Mouse (Mus musculus) CH12.LX (cell line): Measurements from ENCODE around the gene Baz2b. TPM values are rescaled to one million over a fixed set of nuclear protein-coding genes. Genes with fewer than 3 reads are reported as not detected.

Experiments
- DNase-seq: peaks from one replicate; pipeline ENCODE4 v3.0.0-alpha.2; 2013; ENCODE audit errors: extremely low read depth
- H3K27ac ChIP-seq: 2 replicates; pipeline ENCODE4 v1.5.1; 2012; ENCODE audit warnings: low read depth, mild to moderate bottlenecking, control low read depth, moderate library complexity; ENCODE audit not compliant: insufficient read depth
- H3K27me3 ChIP-seq: replicated peaks from 2 replicates; pipeline ENCODE3; 2012; ENCODE audit warnings: inconsistent platforms
- H3K36me3 ChIP-seq, 2 experiments: replicated peaks in 1 of 2; 2 replicates each; pipeline versions ENCODE3 to v1.6.1; 2012; ENCODE audit warnings: inconsistent platforms in 1 of 2, low read length in 1 of 2, mild to moderate bottlenecking in 1 of 2, mixed read lengths in 1 of 2, moderate library complexity in 1 of 2; ENCODE audit not compliant: control insufficient read depth in 1 of 2, insufficient read depth in 1 of 2
- H3K4me1 ChIP-seq, 2 experiments: 2 replicates each; pipeline ENCODE4 v1.6.1; 2012; ENCODE audit warnings: inconsistent platforms in 1 of 2, moderate library complexity in 1 of 2; ENCODE audit not compliant: insufficient read depth in 2 of 2, control insufficient read depth in 1 of 2
- H3K4me2 ChIP-seq: 2 replicates; pipeline ENCODE4 v1.6.1; 2012; ENCODE audit warnings: low read depth, mild to moderate bottlenecking, control low read depth; ENCODE audit not compliant: poor library complexity, insufficient read depth, severe bottlenecking
- H3K4me3 ChIP-seq, 3 experiments: fragments of 150-350 bp in 1 of 3; sonication (generic) in 1 of 3; replicated peaks in 1 of 3; 2 replicates each; pipeline versions ENCODE3 to v1.5.1; 2011 to 2012; ENCODE audit warnings: low read depth in 2 of 3, low read length in 2 of 3, mild to moderate bottlenecking in 2 of 3, moderate library complexity in 2 of 3, control low read depth in 1 of 3, improper control_type of control experiment in 1 of 3, inconsistent platforms in 1 of 3, mixed read lengths in 1 of 3; ENCODE audit not compliant: poor library complexity in 1 of 3
- H3K79me2 ChIP-seq: replicated peaks from 2 replicates; pipeline ENCODE4 v1.6.1; 2012; ENCODE audit warnings: mild to moderate bottlenecking, moderate library complexity; ENCODE audit not compliant: control insufficient read depth, poor library complexity, insufficient read depth, severe bottlenecking; ENCODE audit errors: extremely low read depth
- H3K9ac ChIP-seq: 2 replicates; pipeline ENCODE4 v1.6.1; 2012; ENCODE audit warnings: low read depth, mild to moderate bottlenecking, control low read depth, moderate library complexity; ENCODE audit not compliant: insufficient read depth
- H3K9me3 ChIP-seq: replicated peaks from 2 replicates; pipeline ENCODE3; 2012; ENCODE audit warnings: low read length, inconsistent platforms, mixed read lengths
- BHLHE40 ChIP-seq: IDR thresholded peaks from 2 replicates; pipeline ENCODE4 v1.6.1; 2011; ENCODE audit warnings: mild to moderate bottlenecking, low read depth, low read length, improper control_type of control experiment
- CTCF ChIP-seq, 2 experiments: IDR thresholded peaks in 1 of 2; conservative IDR thresholded peaks in 1 of 2; 2 replicates each; pipeline ENCODE4 v1.5.1; 2011 to 2012; ENCODE audit warnings: low read depth in 2 of 2, low read length in 2 of 2, improper control_type of control experiment in 1 of 2, inconsistent platforms in 1 of 2, mild to moderate bottlenecking in 1 of 2, moderate library complexity in 1 of 2
- E2F4 ChIP-seq: IDR thresholded peaks from 2 replicates; pipeline ENCODE4 v1.6.1; 2011; ENCODE audit warnings: low read depth, low read length, improper control_type of control experiment; ENCODE audit not compliant: insufficient replicate concordance
- ELF1 ChIP-seq: IDR thresholded peaks from 2 replicates; pipeline ENCODE4 v1.6.1; 2014; ENCODE audit warnings: low read depth, mild to moderate bottlenecking, inconsistent platforms, low read length, improper control_type of control experiment
- ETS1 ChIP-seq: conservative IDR thresholded peaks from 2 replicates; pipeline ENCODE4 v1.6.1; 2012; ENCODE audit warnings: low read depth, mild to moderate bottlenecking, inconsistent platforms, low read length, improper control_type of control experiment, moderate library complexity
- JUND ChIP-seq: conservative IDR thresholded peaks from 2 replicates; pipeline ENCODE4 v1.6.1; 2011; ENCODE audit warnings: low read depth, low read length, improper control_type of control experiment
- MAFK ChIP-seq: IDR thresholded peaks from 2 replicates; pipeline ENCODE4 v1.6.1; 2011; ENCODE audit warnings: low read length, improper control_type of control experiment; ENCODE audit not compliant: insufficient replicate concordance
- MAX ChIP-seq: IDR thresholded peaks from 2 replicates; pipeline ENCODE4 v1.6.1; 2011; ENCODE audit warnings: low read length, improper control_type of control experiment
- MAZ ChIP-seq: IDR thresholded peaks from 2 replicates; pipeline ENCODE4 v1.6.1; 2012; ENCODE audit warnings: low read depth, mild to moderate bottlenecking, inconsistent platforms, low read length, improper control_type of control experiment, moderate library complexity
- MEF2A ChIP-seq: IDR thresholded peaks from 2 replicates; pipeline ENCODE4 v1.6.1; 2014; ENCODE audit warnings: low read depth, mild to moderate bottlenecking, inconsistent platforms, low read length, improper control_type of control experiment, borderline replicate concordance
- NELFE ChIP-seq: IDR thresholded peaks from 2 replicates; pipeline ENCODE4 v1.6.1; 2011; ENCODE audit warnings: low read depth, low read length, improper control_type of control experiment
- POLR2AphosphoS2 ChIP-seq: IDR thresholded peaks from 2 replicates; pipeline ENCODE4 v1.6.1; 2011; ENCODE audit warnings: low read depth, low read length, improper control_type of control experiment
- RAD21 ChIP-seq: IDR thresholded peaks from 2 replicates; pipeline ENCODE4 v1.6.1; 2011; ENCODE audit warnings: low read depth, mild to moderate bottlenecking, low read length, improper control_type of control experiment, moderate library complexity
- SMC3 ChIP-seq: IDR thresholded peaks from 2 replicates; pipeline ENCODE4 v1.6.1; 2011; ENCODE audit warnings: low read depth, low read length, improper control_type of control experiment
- TBP ChIP-seq: conservative IDR thresholded peaks from 2 replicates; pipeline ENCODE4 v1.6.1; 2011; ENCODE audit warnings: low read depth, low read length, improper control_type of control experiment
- TCF12 ChIP-seq: IDR thresholded peaks from 2 replicates; pipeline ENCODE4 v1.6.1; 2014; ENCODE audit warnings: low read depth, mild to moderate bottlenecking, inconsistent platforms, low read length, improper control_type of control experiment
- UBTF ChIP-seq: IDR thresholded peaks from 2 replicates; pipeline ENCODE4 v1.6.1; 2012; ENCODE audit warnings: low read depth, mild to moderate bottlenecking, inconsistent platforms, low read length, improper control_type of control experiment, moderate library complexity
- USF2 ChIP-seq: conservative IDR thresholded peaks from 2 replicates; pipeline ENCODE4 v1.6.1; 2011; ENCODE audit warnings: low read depth, low read length, improper control_type of control experiment
- ZC3H11A ChIP-seq: IDR thresholded peaks from 2 replicates; pipeline ENCODE4 v1.6.1; 2012; ENCODE audit warnings: low read depth, mild to moderate bottlenecking, inconsistent platforms, low read length, improper control_type of control experiment
- ZKSCAN1 ChIP-seq: IDR thresholded peaks from 2 replicates; pipeline ENCODE4 v1.6.1; 2012; ENCODE audit warnings: low read depth, inconsistent platforms, low read length, improper control_type of control experiment, borderline replicate concordance
- ZMIZ1 ChIP-seq: IDR thresholded peaks from 2 replicates; pipeline ENCODE4 v1.6.1; 2012; ENCODE audit warnings: low read depth, mild to moderate bottlenecking, inconsistent platforms, low read length, improper control_type of control experiment
- dilution Hi-C: fragments of 300-500 bp; cut with MboI; formaldehyde crosslinking; loops from 2 replicates; pipeline ENCODE4 v1.14.3; 2020; ENCODE audit warnings: low sequenced_read_pairs; ENCODE audit not compliant: extremely low pct_unique_long_range_greater_than_20kb, extremely low pct_ligation_motif_present
- in situ Hi-C: fragments of 300-500 bp; cut with MboI; formaldehyde crosslinking; loops from 3 replicates; pipeline ENCODE4 v1.14.3; 2019; ENCODE audit warnings: low sequenced_read_pairs, low pct_ligation_motif_present, low pct_unique_long_range_greater_than_20kb, mixed read lengths
- polyA plus RNA-seq: library from polyadenylated mRNA; unstranded; fragments of >175 nt; gene quantifications from 2 replicates; pipeline ENCODE4 v1.2.1, GENCODE M21; 2012; ENCODE audit warnings: low read depth; ENCODE audit not compliant: insufficient read length
- total RNA-seq, 2 experiments: library from RNA; depleted of rRNA; stranded (reverse); fragments of 300-350 nt in 1 of 2; fragments of >200 nt in 1 of 2; gene quantifications; 2 replicates each; pipeline ENCODE4 v1.2.3; 2012 to 2014

Baz2b gene
- total and polyA plus RNA-seq, 3 experiments: 17.3 to 36.3 (median 31.9) TPM

DNA sequence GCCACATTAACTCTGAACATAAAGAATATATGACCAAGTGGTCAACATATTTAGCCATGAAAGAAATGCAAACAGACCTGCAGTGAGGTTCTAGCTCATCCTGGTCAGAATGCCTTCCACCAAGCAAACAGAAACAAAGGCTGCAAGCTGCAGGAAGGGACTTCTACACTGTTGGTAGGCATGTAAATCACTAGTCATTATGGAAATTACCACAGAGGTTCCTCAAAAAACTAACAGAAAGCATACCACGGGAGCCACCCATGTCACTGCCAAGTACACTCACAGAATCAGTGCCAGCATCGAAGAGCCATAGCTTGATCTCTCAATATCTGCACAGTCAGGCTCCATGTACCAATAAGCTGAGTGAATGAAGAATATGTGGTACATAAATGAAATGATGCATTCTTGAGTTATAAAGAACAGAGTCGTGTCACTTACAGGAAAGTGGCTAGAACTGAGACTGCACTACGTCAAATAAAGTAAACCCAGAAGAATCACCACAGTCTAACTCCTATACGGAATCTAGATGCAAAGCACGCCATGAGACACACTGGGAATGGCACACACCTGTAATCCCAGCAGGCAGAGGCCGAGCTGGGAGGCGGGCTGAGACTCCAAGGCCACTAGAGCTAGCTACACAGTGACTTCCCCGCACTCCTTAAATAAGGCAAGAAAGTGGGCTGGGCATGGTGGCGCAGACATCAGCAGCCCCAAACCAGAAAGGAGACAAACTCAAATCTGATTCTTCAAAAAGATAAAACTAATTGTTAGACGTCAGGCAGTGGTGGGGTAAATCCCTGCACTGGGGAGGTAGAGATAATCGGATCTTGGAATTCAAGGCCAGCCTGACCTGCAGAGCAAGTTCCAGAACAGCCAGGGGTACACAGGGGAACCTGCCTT lies 95.7 kb downstream of the Baz2b start:
- Histone ChIP-seq H3K9me3 (peaks cover 7% of the 10 kb centered on the region), H3K4me3 (peak overlapping the region in 2 of 3 experiments; percentile 14 to 26), H3K27me3 (no peaks in the 10 kb centered on the region), H3K4me1 (peaks cover 10 to 45% of the 10 kb centered on the region in 2 experiments), H3K9ac (no peak overlapping the region; the same call in 1 of the 2 replicates), H3K4me2 (peak overlapping the region; percentile 61), H3K79me2 (peaks cover 35% of the 10 kb centered on the region), H3K27ac (0 out of 2 replicates have a peak overlapping the region, but pooled peaks have one; percentile 10), H3K36me3 (peaks cover 3 to 21% of the 10 kb centered on the region in 2 experiments)
- in situ Hi-C loops (no loop called here), dilution Hi-C loops (no loop called here)
- DNase-seq: peak; percentile 66
- no peak for TF ChIP-seq NELFE
- TF ChIP-seq MAX: no peak
- TF ChIP-seq MEF2A: no peak
- no peak for TF ChIP-seq ZC3H11A
- TF ChIP-seq E2F4: no peak
- TF ChIP-seq BHLHE40: no peak
- no peak for TF ChIP-seq TBP
- no peak for TF ChIP-seq TCF12
- TF ChIP-seq ZKSCAN1: no peak
- TF ChIP-seq ELF1: no peak
- no peak for TF ChIP-seq ZMIZ1
- no peak for TF ChIP-seq MAFK
- TF ChIP-seq USF2: no peak
- TF ChIP-seq ETS1: no peak
- TF ChIP-seq CTCF (conservative IDR thresholded peaks at IDR 0.05 in 1 of 2, IDR thresholded peaks at IDR 0.05 in 1 of 2; ENCODE audit: low read depth in 2 of 2, low read length in 2 of 2): no peak
- no peak for TF ChIP-seq POLR2AphosphoS2

DNA sequence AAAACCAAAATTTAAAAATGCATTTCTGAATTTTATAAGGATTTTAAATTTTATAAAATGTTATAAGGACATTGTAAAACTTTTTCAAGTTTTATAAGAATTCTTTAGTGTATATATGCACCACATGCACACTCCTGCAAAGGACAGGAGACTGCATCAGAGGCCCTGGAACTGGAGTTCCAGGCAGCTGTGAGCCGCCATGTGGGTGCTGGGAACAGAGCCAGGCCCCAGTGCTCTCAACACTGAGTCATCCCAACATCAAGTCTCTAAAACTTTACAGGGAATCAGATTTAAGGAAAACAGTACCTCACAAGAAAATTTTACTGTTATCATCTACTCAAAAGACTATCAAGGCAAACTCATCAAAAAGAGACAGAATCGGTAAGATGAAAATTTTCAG lies 97.5 kb downstream of the Baz2b start:
- H3K4me1 ChIP-seq: peaks cover 12 to 55% of the 10 kb centered on the region in 2 experiments
- in situ Hi-C loops (no loop called here), dilution Hi-C loops (no loop called here)
- no peak overlapping the region for H3K9ac ChIP-seq
- H3K4me2 ChIP-seq: no peak overlapping the region
- H3K4me3 ChIP-seq: no peak overlapping the region
- H3K27ac ChIP-seq: no peak overlapping the region
- peaks cover 31% of the 10 kb centered on the region for H3K79me2 ChIP-seq
- peaks cover 7% of the 10 kb centered on the region for H3K9me3 ChIP-seq
- no peaks in the 10 kb centered on the region for H3K27me3 ChIP-seq
- peaks cover 3 to 22% of the 10 kb centered on the region in 2 experiments for H3K36me3 ChIP-seq
- DNase-seq: no peak
- no peak for TF ChIP-seq UBTF
- no peak for TF ChIP-seq BHLHE40
- no peak for TF ChIP-seq MAX
- TF ChIP-seq RAD21: no peak
- no peak for TF ChIP-seq POLR2AphosphoS2
- TF ChIP-seq ZMIZ1: no peak
- TF ChIP-seq SMC3: no peak
- TF ChIP-seq MAZ: no peak
- TF ChIP-seq TBP: no peak
- no peak for TF ChIP-seq JUND
